Mouse (Mus musculus) adrenal gland, postnatal 14 days (tissue): ENCODE results near the gene Spag17. TPM values are rescaled to one million over a fixed set of nuclear protein-coding genes. Genes with fewer than 3 reads are reported as not detected.
A peak's percentile ranks its signal among the peaks of the same experiment; 100 is the strongest.

Experiments
- DNase-seq: peaks from one replicate; pipeline ENCODE4 v3.0.0; 2021; ENCODE audit warnings: mixed read lengths
- total RNA-seq: library from RNA; stranded (reverse); gene quantifications from 2 replicates; pipeline ENCODE4 v1.2.3, GENCODE M21; 2021

The Spag17 gene
- total RNA-seq, 1 experiment from 2014 or later: not detected

- DNase-seq: no peak
These were observed 80.7 kb downstream of the Spag17 start for GRCm38 (mm10) chr3:99965863-99966262.

- no peak for DNase-seq
These were observed 81.1 kb downstream of the Spag17 start for GRCm38 (mm10) chr3:99966285-99966684.

- no peak for DNase-seq
These were observed 85.6 kb downstream of the Spag17 start for GRCm38 (mm10) chr3:99970766-99971165.

DNA sequence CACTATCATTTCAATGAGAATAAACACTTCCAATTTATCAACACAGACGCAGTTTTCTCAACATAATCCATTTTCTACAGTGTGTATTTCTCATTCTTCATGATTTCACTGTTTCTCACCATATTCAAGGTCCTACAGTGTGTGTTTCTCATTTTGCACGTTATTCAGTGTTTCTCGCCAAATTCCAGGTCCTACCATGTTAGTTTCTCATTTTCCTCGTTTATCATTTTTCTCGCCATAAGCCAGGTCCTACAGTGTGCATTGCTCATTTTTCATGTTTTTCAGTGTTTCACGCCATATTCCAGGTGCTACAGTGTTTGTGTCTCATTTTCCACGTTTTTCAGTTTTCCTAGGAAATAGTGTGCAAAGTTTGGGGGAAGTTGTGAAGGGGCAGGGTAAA, 95.8 kb downstream of the Spag17 start:
- DNase-seq: no peak

DNA sequence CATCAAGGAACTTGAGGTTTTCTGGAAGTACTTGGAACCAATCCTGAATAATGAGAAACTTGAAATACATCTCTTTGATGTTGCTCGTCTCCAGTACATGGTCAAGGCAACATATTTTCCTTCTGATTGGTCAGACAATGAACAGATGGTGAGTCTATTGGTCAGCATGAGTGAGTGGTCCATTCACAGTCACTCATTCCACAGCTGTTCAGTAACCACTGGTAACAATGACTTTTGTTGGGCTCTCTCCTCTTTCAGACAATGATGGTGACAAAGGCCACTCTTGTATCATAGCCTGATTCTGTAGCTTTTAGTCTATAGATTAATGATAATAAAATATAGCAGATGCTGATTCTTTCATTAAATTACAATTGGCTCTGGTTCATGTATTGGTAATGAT, 119.5 kb downstream of the Spag17 start:
- DNase-seq: no peak

GRCm38 (mm10) chr3:100009807-100010206, 124.6 kb downstream of the Spag17 start:
- no peak for DNase-seq

DNA sequence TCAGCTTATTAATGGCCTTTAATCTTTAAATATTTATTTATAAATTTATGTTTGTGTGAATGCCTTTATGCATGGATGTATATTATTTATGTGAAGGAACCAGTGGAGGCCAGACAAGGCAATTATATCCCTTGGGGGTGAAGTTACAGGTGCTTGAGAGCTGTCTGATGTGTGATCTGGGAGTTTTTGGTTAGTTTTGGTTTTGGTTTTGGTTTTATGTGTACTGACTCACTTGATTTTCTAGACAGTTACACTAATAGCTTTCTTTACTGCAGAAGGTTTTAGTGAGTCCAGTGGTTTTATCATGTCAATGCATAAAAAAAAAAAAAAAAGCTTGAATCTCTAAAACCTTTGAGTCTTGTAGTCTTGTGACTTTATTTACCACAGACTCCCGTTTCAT, 128.9 kb downstream of the Spag17 start:
- no peak for DNase-seq

DNA sequence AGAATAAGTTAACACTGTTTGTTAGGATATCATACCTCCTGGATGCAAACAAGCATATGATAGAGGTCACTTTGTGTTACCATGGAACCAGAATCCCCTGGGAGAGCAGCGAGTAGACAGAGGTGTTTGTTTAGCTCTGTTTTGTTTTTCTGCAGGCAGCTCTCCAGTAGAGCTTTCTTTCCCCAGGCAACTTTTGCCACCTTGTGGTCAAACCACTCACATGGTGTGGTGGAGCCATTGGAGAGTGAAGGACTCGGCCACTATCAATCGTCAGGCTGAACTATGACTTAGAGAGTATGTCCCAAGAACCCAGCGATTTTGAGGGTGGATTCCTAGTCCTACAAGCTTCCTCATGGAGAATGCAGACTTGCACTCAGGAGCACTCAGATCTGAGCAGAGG, 146.1 kb downstream of the Spag17 start:
- DNase-seq: no peak

- DNase-seq: no peak
These were observed 147.8 kb downstream of the Spag17 start for GRCm38 (mm10) chr3:100032969-100033368.

GRCm38 (mm10) chr3:100034366-100034956, 149.3 kb downstream of the Spag17 start:
- no peak for DNase-seq

DNA sequence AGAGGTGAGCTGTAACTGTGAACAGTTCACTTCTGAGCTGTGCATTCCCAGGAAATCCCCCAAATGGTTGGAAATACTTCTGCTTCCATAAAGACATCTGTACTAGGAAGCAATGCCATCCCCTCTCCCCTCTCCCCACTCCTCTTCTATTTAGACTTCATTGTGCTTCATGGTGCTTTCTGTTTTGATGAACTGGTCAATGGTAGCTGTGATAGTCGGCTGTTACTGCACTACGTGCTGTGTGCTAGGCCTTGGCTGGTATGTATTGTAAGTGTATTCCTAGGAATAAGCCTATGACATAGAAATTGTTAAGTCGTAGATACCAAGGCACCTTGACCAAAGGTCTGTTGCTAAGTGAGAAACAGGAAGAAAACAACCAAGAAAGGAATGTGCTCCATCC, 149.9 kb downstream of the Spag17 start:
- no peak for DNase-seq

DNA sequence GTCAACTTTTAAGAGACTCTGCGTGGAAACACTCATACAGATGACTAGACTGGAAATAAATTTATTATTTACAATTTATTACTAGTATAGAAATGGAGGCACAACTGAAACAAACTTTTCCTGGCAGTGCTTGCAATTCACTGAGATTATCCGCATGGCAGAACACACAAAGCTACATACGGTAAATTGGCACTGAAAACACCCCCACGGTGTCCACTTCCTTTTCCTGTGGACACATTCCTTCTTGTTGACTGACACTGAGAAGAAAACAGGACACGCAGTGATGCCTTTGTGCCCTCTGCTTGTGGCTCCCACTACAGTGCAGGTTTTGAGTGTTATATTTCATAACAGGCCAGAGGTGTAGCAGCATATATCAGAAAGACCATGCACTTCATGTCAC, 151.6 kb downstream of the Spag17 start:
- no peak for DNase-seq

GRCm38 (mm10) chr3:100074406-100074805, 189.2 kb downstream of the Spag17 start:
- no peak for DNase-seq

DNA sequence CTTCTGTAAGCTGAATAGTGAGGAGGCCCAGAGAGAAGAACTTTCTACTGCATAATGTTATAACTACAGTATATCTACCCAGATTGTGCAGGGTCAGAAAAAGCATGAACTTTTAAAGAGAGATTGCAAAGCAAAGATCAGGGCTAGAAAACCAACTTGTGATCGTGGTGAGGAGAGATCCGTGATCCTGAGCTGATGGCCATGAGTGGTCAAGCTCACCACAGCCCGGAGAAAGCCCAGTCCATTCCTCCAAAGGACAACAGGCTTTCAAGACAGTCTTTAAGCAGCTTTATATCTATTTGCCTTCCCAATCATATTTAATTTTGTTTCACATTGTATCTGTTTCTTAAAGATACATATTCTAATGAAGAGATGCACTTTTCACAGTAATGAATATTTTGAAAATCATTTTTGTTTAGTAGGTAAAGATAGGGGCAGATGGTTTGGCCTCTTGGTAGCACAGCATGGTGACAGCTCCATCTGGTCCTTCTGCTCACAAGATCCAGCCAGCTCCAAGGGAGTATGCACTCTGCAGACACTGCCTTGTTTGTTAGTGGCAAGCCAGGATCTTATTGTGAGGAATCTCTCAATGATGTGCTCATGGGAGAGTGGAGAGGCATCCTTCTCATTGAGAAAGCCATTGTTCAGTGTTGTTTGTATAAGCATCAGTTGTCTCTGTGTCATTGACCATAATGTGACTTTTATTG, 217.3 kb downstream of the Spag17 start:
- no peak for DNase-seq

DNA sequence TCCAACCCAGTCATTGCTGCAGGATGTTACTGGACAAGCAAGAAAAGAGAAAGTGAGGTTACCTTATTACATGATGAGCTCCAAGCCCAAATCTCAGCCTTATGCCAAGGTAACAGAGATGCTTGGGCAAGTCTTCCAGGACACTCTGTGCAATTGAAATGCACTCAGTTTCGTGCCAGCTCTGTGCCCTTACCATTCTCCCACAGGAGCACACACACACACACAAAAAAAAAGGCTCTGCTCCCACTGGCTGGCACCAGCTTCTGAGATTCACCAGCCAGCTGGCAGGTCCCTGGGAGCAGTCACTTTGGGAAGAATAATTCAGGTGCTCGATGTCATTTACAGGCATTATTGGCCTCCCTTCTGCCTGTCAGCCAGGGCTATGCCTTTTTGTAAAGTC, 221.5 kb downstream of the Spag17 start:
- DNase-seq: peak; percentile 9

GRCm38 (mm10) chr3:100118681-100119080, 233.5 kb downstream of the Spag17 start:
- no peak for DNase-seq

- DNase-seq: no peak
These were observed 236.8 kb downstream of the Spag17 start for GRCm38 (mm10) chr3:100121961-100122360.

DNA sequence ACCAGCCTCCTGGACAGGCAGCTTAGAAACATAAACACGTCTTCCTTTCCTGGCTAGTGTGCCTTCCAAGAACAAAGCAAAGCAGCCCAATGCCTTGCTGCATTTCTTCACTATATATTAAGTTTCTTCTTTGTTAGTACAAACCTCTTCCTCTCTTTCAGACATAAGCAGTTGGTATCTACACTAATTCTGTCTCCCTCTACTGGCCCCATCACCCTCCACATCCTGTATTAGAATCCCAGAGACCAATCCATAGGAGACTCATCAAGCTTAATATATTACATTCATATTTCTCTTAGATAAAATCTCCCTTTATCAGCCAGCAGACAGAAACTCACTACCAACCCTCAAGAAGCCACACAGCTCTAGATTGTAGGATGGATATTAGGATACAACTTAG, 237.2 kb downstream of the Spag17 start:
- no peak for DNase-seq

DNA sequence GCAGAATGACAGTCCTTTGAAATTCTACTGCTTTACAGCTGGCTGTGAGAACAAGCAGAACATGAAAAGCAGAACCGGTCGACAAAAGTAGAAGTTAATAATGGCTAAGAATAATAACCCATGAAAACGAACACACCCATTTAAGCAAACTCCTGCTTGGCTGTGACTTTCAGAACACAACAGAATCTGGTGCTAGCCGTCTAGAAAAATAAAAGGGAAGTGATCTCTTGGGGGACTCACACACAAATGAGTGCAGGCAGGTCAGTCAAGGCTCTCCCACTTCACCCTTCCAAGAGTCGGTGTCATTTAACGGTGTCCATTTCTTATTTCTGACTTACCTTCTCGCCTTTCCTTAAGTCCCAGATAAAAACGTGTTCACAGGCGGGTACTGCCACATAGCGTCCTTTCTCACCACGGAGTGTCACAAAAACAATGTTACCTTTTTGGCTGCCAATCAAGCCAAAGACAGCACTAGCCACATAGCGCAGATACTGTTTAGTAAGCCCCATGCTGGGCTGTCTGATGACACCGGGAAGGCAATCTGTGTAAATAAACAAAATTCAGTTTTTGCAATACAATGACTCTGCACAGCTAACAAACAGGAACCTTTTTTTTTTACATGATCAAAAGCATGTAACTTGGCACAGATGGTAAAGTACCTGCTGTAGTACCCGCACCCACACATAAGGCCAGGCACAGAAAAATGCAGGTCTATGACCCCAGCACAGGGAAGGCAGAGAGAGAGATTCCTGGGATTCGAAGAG, 275.7 kb downstream of the Spag17 start:
- no peak for DNase-seq

DNA sequence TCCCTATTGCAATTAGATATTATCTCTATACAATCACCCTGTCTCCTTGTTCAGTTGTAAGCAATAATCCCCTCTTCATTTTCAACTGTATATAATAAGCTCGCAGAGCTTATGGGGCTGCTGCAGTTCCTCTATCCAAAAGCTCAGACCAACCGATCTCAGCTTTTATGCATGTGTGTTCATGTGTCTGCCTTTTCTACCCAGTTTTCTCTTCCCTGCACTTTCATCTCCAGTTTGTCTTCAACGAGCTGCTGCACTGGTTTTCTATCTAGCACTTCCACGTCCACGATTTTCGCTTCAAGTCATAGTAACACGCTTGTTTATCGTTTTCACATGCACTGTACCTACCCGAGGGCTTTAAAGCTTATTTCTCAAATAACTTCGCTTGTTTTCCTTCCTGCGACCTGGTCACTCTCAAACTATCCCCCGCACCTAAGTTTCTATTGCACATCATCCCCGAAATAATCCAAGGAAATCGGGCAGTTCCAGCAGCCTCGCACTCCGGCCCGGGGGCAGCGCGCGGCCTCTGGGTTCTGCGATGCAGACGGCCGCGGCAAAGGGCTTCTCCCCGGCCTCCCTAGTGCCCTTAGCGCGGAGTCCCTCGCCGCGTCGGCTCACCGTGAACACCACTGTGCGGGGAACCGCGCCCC, 276.6 kb downstream of the Spag17 start:
- no peak for DNase-seq

DNA sequence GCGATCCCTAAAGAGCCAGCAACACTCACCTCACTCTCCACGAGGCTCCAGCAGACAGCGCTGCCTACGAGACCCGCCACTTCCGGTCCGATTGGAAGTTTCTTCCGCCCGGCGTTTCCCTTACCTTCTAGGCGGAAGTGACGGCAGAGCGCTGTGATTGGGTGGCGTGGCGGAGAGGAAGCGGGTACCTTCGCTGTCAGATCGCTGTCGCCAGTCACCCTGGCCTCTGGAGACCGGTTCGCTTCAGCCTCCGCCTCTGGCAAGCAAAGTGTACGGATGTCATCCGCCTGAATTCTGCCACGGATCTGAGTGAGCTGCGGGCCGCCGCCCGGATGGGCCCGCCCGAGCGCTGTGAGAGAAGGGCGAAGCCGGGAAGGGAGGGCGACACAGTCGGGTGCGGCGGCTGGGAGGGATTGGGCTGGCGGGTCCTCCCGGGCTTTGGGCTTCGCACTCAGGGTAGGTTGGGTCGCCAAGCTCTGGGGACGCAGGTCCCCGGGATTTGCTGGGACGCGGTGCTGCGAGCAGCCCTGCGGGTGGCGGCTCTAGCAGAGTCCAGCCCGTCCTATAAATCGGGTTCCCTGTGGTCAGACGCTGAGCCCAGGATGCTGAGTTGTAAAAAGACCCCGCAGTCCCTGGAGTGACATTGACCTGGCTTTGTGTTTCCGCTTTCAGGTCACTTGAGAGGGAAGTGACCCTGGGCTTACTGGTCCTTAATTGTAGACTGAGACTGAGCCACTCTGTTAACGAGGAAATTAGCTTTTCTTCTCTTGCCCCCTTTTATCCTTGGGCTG, 277.3 kb downstream of the Spag17 start, which contains the start of the genes Gdap2 and Wdr3:
TSS of gene Gdap2 (plus strand) at position 67 of the 791 bp plus-strand sequence.
TSS of gene Wdr3 (minus strand) at position 93 of the 791 bp plus-strand sequence.
- DNase-seq: peak; percentile 97

- DNase-seq: peak; percentile 24
These were observed 278.4 kb downstream of the Spag17 start for GRCm38 (mm10) chr3:100163556-100163955.
